Mouse (Mus musculus) intestine, embryonic 16.5 days (tissue): ENCODE results near the gene Podnl1. TPM values are rescaled to one million over a fixed set of nuclear protein-coding genes. Genes with fewer than 3 reads are reported as not detected.

ENCODE experiments used
- ATAC-seq: fragments of 200-750 bp; cut with Nextera tagmentation; 2 replicates; pipeline ENCODE4 v1.8.0; 2017; ENCODE audit warnings: moderate TSS enrichment, moderate library complexity
- H3K27ac ChIP-seq: fragments of 300-500 bp; sonication (generic); 2 replicates; pipeline ENCODE4 v1.5.1; 2014; ENCODE audit warnings: mild to moderate bottlenecking, low read length
- H3K27me3 ChIP-seq: fragments of 300-500 bp; sonication (generic); replicated peaks from 2 replicates; pipeline ENCODE4 v1.6.1; 2014; ENCODE audit warnings: low read length, control low read depth, mixed read lengths; ENCODE audit not compliant: control insufficient read depth, insufficient read depth
- H3K36me3 ChIP-seq: fragments of 300-500 bp; sonication (generic); 2 replicates; pipeline ENCODE4 v1.6.1; 2014; ENCODE audit warnings: low read length, control low read depth; ENCODE audit not compliant: control insufficient read depth, insufficient read depth
- H3K4me1 ChIP-seq: fragments of 300-500 bp; sonication (generic); 2 replicates; pipeline ENCODE4 v1.6.1; 2014; ENCODE audit warnings: low read length, control low read depth, mixed read lengths; ENCODE audit not compliant: control insufficient read depth, insufficient read depth
- H3K4me2 ChIP-seq: fragments of 300-500 bp; sonication (generic); 2 replicates; pipeline ENCODE4 v1.6.1; 2014; ENCODE audit warnings: low read depth, low read length, control low read depth
- H3K4me3 ChIP-seq: fragments of 300-500 bp; sonication (generic); 2 replicates; pipeline ENCODE4 v1.5.1; 2014; ENCODE audit warnings: mild to moderate bottlenecking, low read length
- H3K9ac ChIP-seq: fragments of 300-500 bp; sonication (generic); 2 replicates; pipeline ENCODE4 v1.6.1; 2014; ENCODE audit warnings: low read depth, low read length
- H3K9me3 ChIP-seq: fragments of 300-500 bp; sonication (generic); 2 replicates; pipeline ENCODE4 v1.6.1; 2016; ENCODE audit warnings: low read length, control low read depth; ENCODE audit not compliant: control insufficient read depth
- WGBS: fragments of 180-500 bp; shearing (Covaris S2); extraction: QIAGEN DNeasy Blood & Tissue Kit; methylation state at CpG from one replicate; pipeline ENCODE4 v1.1.7; 2014; 5-methylcytosine and 5-hydroxymethylcytosine counted together
- polyA plus RNA-seq: library from polyadenylated mRNA; unstranded; fragments of >200 nt; fragmentation: Nextera tagmentation; extraction: Ambion mirVana; gene quantifications from 2 replicates; pipeline ENCODE4 v1.2.1, GENCODE M21; 2015

Gene Podnl1
- polyA plus RNA-seq, 1 experiment from 2014 or later: 0.38 TPM

DNA sequence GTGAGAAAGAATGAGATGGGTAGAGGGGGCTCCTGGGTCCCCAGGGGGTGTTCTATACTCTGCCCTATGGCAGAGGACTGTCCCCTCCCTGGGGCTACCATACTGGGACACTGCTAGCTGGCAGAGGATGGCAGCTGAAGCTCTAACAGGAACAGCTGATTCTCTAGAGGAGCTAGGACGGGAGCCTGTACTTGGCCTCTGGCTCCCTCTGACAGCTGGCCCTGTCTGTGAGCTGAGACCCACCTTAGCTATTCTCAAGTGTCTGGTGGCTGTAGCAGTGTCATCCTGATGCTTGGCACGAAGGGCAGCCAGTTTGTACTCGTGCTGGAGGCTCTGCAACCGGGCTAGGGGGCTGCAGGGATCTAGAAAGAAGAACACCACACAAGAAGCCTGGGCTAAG, 15.0 kb downstream of the Podnl1 start:
- no peaks in the 10 kb centered on the region for H3K9me3 ChIP-seq
- H3K27ac ChIP-seq: no peak overlapping the region
- ATAC-seq: no peak
- H3K9ac ChIP-seq: no peak overlapping the region
- H3K4me2 ChIP-seq: no peak overlapping the region
- WGBS: 89% methylated on average over 4 of the region's 4 CpGs
- no peaks in the 10 kb centered on the region for H3K27me3 ChIP-seq
- H3K4me3 ChIP-seq: no peak overlapping the region
- no peaks in the 10 kb centered on the region for H3K4me1 ChIP-seq
- H3K36me3 ChIP-seq: peaks cover 29% of the 10 kb centered on the region

DNA sequence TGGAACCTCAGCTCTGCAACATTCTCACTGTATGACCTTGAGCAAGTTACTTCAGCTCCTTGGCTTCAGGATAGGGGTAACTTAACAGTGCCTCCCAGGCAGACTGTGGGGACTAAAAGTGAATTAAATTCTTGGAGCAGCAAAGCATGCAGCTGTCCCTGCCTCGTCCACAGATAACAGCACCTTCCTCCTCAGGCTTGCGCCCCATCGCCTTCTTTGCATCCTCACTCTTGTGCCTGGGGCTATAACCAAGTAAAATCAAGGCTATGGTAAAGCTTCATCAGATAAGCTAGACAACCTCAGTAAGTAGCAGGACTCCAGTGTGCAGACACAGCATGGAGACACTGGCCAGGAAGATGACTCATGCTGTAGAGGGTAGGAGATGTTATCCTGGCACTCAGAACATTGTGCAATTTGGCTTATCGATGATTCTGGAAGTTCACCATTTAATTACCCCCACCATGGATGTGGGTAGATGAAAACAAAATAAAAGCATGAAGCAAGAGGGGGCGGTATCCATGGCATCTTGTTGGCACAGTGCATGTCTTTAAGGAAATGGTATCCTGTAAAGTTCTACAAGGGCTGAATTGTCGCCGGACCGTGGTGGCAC, 19.0 kb downstream of the Podnl1 start:
- 92% methylated on average over 8 of the region's 8 CpGs for WGBS
- H3K4me1 ChIP-seq: peaks cover 20% of the 10 kb centered on the region
- H3K4me3 ChIP-seq: no peak overlapping the region
- no peak overlapping the region for H3K9ac ChIP-seq
- H3K36me3 ChIP-seq: peaks cover 12% of the 10 kb centered on the region
- no peak overlapping the region for H3K4me2 ChIP-seq
- no peak overlapping the region for H3K27ac ChIP-seq
- no peaks in the 10 kb centered on the region for H3K27me3 ChIP-seq
- H3K9me3 ChIP-seq: no peaks in the 10 kb centered on the region
- no peak for ATAC-seq

DNA sequence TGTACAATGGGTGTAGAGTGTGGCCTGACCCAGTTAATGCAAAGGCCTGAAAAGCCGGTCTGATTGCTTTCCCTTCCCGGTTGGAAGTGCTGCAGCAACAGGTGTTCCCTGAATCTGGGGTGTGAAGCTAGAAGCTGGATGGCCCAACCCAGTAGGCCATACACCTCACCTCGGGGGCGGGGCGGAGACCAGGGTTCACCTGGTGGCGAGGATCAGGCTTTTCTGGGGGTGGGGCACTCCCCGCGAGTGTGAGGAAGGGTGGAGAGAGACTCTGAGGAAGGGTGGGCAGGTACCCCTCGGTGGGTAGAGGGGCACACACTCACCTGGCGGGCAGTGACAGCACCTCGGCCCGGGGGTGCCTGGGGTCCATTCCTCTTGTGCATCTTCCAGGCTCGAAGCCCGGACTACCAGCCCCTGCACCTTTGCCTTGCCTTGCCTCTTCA, 21.6 kb downstream of the Podnl1 start:
- WGBS: 5% methylated on average over 14 of the region's 14 CpGs
- ATAC-seq: peak; percentile 91

DNA sequence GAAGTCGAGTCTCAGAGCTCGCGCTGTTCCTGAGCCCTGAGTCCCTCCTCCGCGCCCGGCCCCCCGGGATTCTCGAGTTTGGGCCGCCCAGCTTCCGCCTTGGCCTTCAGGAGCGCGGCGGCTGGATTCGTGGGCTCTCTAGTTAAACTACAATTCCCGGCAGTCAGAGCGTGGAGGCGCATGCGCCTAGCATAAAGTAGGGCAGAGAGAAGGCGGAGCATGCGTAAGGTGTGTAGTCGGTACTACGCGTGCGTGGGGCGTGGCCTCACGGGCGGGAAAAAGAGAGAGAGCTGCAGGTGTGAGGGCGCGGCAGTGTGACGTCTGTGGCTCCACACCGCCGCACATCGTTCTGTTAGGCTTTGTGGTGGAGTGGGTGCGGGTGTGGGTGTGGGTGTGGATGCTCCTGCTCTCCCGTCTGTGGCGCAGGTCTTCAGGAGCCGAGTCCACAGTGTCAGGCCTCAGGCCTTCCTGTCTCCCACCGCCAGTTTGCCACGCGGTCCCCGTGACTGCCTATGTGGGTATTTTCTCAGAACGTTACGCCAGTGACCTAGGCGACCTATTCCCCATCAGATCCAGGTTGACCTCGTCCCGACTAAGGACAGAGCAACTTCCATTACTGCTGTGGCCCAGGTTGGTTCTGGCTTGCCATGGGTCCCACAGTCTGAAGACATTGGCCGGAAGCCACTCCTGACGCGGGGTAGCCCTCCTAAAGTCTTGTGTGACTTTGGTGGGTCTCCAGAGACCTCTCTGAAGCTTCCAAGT, 22.2 kb downstream of the Podnl1 start, which contains the start of the genes Cc2d1a and 4930432K21Rik:
Gene Cc2d1a, minus strand, starts transcription at position 168 of the 762 bp plus-strand sequence.
Gene 4930432K21Rik, plus strand, starts transcription at position 257 of the 762 bp plus-strand sequence.
- Histone ChIP-seq H3K4me3 (peak within 1 kb of the TSS; percentile 76), H3K27me3 (no peaks in the 10 kb centered on the region), H3K27ac (peak within 1 kb of the TSS; percentile 93), H3K4me1 (peaks cover 20% of the 10 kb centered on the region), H3K9ac (peak within 1 kb of the TSS; percentile 91), H3K9me3 (no peaks in the 10 kb centered on the region), H3K36me3 (peaks cover 9% of the 10 kb centered on the region), H3K4me2 (peak within 1 kb of the TSS; percentile 86)
- peak; percentile 97 for ATAC-seq
- WGBS: 15% methylated on average over 49 of the region's 49 CpGs

More for the DNA sequence above, 21.6 kb downstream of the Podnl1 start:
- H3K9ac ChIP-seq: peak overlapping the region; percentile 91
- H3K4me1 ChIP-seq: peaks cover 20% of the 10 kb centered on the region
- H3K27ac ChIP-seq: peak overlapping the region; percentile 93
- H3K9me3 ChIP-seq: no peaks in the 10 kb centered on the region
- peaks cover 9% of the 10 kb centered on the region for H3K36me3 ChIP-seq
- peak overlapping the region; percentile 76 for H3K4me3 ChIP-seq
- H3K4me2 ChIP-seq: peak overlapping the region; percentile 86
- H3K27me3 ChIP-seq: no peaks in the 10 kb centered on the region

DNA sequence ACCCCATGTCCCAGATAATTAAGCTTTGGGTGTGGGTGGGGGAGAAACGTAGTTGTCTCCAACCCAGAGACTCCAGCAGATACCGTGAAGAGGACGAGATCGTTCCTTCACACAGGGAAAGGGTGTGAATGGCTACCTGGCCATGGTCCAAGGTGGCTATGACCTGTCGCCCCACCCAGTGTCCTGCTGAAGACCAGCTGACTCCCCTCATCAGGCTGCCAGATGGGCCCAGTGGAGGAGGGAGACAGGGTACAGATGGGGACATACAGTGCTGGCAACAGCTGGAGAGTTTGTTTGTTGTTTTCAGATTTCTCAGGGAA, 22.7 kb downstream of the Podnl1 start:
- H3K4me3 ChIP-seq: peak overlapping the region; percentile 76; the same call in 1 of the 2 replicates

DNA sequence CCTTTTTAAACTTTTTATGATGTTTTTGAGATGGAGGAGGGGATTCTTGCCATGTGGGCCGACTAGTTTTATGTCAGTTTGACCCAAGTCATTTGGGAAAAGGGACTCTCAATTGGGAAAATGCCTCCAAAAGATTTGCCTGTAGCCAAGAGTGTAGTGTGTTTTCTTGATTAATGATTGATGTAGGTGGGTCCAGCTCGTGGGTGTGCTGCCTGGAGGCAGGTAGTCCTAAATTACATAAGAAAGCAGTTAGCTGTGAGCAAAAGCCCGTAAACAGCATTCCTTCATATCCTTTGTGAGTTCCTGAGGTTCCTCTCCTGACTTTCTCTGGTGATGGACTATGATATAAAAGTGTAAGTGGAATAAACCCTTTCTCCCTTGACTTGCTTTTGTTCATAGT, 23.4 kb downstream of the Podnl1 start:
- Histone ChIP-seq H3K27ac (no peak overlapping the region), H3K4me1 (peaks cover 20% of the 10 kb centered on the region), H3K4me2 (no peak overlapping the region), H3K9me3 (no peaks in the 10 kb centered on the region), H3K4me3 (no peak overlapping the region), H3K27me3 (no peaks in the 10 kb centered on the region), H3K36me3 (no peaks in the 10 kb centered on the region), H3K9ac (no peak overlapping the region)
- ATAC-seq: no peak
- WGBS: 57% methylated on average over 3 of the region's 3 CpGs

More for the DNA sequence above, 22.7 kb downstream of the Podnl1 start:
- no peaks in the 10 kb centered on the region for H3K27me3 ChIP-seq
- H3K9ac ChIP-seq: peak overlapping the region; percentile 91; the same call in 1 of the 2 replicates
- H3K4me2 ChIP-seq: peak overlapping the region; percentile 86
- peaks cover 5% of the 10 kb centered on the region for H3K36me3 ChIP-seq
- peaks cover 20% of the 10 kb centered on the region for H3K4me1 ChIP-seq
- ATAC-seq: no peak
- H3K9me3 ChIP-seq: no peaks in the 10 kb centered on the region
- no peak overlapping the region for H3K27ac ChIP-seq
- WGBS: 87% methylated on average over 5 of the region's 5 CpGs

DNA sequence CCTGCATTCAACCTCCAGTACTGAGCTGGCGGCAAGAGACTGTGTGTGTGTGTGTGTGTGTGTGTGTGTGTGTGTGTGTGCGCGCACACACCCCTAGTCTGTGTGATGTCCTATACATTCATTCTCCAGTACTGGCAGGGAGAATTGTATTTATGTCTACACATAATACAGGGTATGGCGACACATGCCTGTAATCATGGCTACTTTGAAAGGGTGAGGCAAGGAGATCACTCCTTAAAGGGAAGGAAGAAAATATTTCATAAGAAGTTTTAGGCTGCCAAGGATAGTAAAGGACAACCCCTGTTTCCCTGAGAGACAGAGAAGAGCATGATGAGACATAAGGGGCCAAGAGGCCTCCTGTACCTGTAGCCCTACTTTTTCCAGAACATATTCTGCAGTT, 31.8 kb downstream of the Podnl1 start:
- 87% methylated on average over 4 of the region's 4 CpGs for WGBS
- no peaks in the 10 kb centered on the region for H3K4me1 ChIP-seq
- no peaks in the 10 kb centered on the region for H3K36me3 ChIP-seq
- H3K9me3 ChIP-seq: no peaks in the 10 kb centered on the region
- no peak overlapping the region for H3K4me2 ChIP-seq
- no peak overlapping the region for H3K4me3 ChIP-seq
- ATAC-seq: no peak
- no peak overlapping the region for H3K9ac ChIP-seq
- H3K27me3 ChIP-seq: no peaks in the 10 kb centered on the region
- H3K27ac ChIP-seq: no peak overlapping the region

DNA sequence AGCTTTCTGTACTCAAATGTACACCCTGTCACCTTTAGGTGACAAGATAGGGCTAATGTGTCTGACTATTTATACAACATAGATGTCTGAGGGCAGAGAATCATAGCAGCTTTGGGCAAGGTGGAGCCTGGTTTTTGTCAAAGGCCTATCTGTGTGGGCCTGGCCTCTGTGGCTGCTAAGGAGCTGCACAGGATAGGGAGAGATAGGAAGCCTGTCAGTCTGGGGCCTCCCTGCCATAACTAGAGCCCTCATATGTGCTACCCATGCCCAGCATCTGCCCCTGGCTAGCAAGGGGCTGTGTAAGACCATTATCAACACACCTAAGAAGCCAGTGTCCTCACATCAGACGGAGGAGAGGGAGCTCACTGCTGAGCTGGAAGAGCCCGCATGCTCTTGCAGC, 41.9 kb downstream of the Podnl1 start:
- no peaks in the 10 kb centered on the region for H3K4me1 ChIP-seq
- H3K4me2 ChIP-seq: no peak overlapping the region
- no peaks in the 10 kb centered on the region for H3K9me3 ChIP-seq
- no peak for ATAC-seq
- 90% methylated on average over 2 of the region's 2 CpGs for whole genome bisulfite sequencing
- no peak overlapping the region for H3K9ac ChIP-seq
- no peak overlapping the region for H3K27ac ChIP-seq
- no peak overlapping the region for H3K4me3 ChIP-seq
- no peaks in the 10 kb centered on the region for H3K27me3 ChIP-seq
- peaks cover 1% of the 10 kb centered on the region; the same call in 1 of the 2 replicates for H3K36me3 ChIP-seq

DNA sequence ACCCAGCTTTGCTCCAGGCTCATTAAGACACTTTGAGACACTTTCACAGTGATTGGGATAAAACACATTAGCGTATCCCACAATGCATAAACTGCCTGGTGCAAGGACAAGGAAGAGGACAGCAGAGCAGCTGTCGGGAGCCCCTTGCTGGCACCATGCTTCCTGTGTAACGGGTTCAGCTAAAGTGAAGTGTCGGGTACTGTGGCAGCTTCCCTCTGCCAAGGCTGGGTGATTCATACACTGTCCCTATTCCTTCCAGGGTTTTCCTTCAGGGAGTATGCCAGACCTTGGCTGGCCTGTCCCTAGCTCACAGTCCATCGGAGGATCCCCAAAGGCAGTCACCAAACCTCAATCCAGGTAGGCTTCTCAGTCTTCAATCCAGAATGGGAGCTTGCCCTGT, 44.3 kb downstream of the Podnl1 start:
- 94% methylated on average over 5 of the region's 5 CpGs for WGBS
- Histone ChIP-seq H3K9me3 (no peaks in the 10 kb centered on the region), H3K4me1 (no peaks in the 10 kb centered on the region), H3K27ac (no peak overlapping the region), H3K4me3 (no peak overlapping the region), H3K36me3 (peaks cover 5% of the 10 kb centered on the region), H3K27me3 (no peaks in the 10 kb centered on the region), H3K9ac (no peak overlapping the region), H3K4me2 (no peak overlapping the region)
- no peak for ATAC-seq
